Mouse (Mus musculus): ENCODE results near the gene Hoxb5. TPM values are rescaled to one million over a fixed set of nuclear protein-coding genes. Genes with fewer than 3 reads are reported as not detected.

Hoxb5 gene
- total RNA-seq, 2 experiments from 2014 or later = 0.09 to 0.14 TPM

GRCm38 (mm10) chr11:96334998-96335397, 31.9 kb downstream of the Hoxb5 start:
- no peak for DNase-seq (ENCODE audit: low spot score)

GRCm38 (mm10) chr11:96336597-96336996, 33.5 kb downstream of the Hoxb5 start:
- no peak for DNase-seq (ENCODE audit: low spot score)

DNA sequence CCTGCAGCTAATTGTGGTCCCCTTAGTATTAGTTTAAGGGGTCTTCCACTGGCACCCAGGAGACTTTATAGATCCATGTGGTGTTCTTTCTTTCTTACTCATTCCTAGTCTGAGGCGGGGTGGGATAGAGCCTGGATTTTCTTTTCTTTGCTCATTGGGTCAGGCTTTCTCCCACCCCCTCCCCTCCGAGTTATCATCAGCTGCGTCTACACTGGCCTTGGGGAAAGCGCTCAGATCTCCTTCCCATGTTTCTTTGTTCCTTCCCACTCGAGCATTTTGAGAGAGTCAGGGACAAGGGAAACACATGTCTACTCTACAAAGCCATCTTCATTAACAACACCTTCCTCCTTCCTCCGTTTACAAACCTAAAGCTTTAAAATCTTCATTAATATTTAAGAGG, 33.9 kb downstream of the Hoxb5 start:
- no peak for DNase-seq (ENCODE audit: low spot score)

DNA sequence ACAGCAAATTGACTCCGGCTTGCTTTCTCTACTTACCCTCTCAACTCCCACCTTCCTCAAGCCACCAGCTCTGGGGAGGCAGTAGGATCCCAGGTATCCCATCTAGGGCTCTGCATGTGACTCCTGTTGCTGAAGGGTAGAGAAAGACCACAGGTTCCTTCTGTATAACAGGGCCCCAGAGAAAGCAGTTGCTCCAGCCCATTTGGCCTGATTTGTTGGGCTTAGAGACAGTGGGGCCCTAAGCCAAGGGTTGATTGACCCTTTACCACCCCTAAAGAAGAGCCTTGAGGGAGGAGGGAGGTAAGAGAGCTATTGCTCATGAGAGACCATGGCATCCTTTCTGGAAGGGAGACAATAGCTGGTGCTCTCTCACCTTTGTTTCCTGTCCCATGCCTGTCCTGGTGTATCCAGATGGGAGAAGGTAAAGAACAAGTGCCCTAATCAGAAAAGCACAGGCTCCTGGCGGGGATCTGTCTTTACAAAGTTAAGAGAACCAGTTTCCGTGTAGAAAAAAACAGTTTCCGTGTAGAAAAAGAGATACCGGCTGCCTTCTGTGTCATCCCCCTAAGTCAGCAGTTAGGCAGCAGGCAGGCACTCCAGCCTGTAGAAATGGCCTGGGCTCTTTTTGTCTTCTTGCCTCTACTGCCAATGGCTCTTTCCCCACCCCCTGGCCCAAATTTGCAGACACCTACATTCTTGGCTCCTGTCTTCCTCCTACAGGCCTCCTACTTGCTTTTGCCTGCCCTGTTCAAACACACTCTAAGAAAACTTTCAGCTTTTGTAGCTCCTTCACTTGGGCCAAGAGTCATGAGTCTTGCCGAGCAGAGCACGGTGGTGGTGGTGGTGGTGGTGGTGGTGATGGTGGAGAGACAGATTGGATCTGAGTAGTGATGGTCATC, 36.1 kb downstream of the Hoxb5 start:
- DNase-seq (ENCODE audit: low spot score) = no peak

- DNase-seq (ENCODE audit: low spot score) = no peak
Observed at GRCm38 (mm10) chr11:96340698-96341365, 37.7 kb downstream of the Hoxb5 start.

- no peak for DNase-seq (ENCODE audit: low spot score)
Observed at GRCm38 (mm10) chr11:96341701-96342575, 38.8 kb downstream of the Hoxb5 start.

DNA sequence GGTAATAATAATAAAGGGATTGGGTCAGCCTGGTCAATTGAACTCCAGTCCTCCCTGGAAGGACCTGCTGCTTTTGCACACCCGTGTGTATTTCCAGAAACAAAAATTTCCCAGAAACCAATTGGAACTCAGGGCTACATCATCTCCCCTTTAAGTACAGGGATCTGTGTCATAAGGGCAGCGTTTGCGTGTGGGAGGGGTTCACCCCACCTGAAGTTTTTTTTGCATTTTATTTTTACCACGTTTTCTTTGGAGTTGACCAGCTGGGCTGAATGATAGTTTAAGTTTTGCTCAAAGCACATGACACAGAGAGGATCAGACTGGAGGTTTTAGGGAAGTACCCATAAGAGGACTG, 39.4 kb downstream of the Hoxb5 start:
- DNase-seq (ENCODE audit: low spot score) = no peak

DNA sequence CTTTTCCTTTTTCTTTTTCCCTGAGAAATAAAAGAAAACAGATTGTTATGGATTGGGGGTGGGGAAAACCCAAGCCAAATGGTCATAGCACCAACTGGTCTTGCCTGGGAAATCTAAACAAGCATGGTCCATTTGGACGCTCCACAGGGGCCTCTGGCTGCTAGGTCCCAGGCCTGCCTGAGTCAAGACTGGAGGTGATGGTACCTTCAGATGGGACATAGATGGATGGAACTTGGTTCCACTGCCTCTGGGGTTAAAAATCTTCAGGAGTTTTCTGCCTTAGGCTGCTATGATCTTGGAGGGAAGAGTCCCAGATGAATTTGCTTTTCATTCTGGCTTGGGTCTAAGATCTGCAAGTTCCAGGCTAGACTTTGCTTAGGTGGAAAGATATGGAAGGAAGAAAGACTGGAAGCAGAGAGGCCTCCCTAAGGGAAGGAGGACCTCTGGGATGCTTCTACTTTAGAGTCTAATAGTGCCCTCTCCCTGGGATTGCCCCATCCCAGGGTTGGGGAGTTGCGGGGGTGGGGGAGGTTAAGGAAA, 40.1 kb downstream of the Hoxb5 start:
- no peak for DNase-seq (ENCODE audit: low spot score)

DNA sequence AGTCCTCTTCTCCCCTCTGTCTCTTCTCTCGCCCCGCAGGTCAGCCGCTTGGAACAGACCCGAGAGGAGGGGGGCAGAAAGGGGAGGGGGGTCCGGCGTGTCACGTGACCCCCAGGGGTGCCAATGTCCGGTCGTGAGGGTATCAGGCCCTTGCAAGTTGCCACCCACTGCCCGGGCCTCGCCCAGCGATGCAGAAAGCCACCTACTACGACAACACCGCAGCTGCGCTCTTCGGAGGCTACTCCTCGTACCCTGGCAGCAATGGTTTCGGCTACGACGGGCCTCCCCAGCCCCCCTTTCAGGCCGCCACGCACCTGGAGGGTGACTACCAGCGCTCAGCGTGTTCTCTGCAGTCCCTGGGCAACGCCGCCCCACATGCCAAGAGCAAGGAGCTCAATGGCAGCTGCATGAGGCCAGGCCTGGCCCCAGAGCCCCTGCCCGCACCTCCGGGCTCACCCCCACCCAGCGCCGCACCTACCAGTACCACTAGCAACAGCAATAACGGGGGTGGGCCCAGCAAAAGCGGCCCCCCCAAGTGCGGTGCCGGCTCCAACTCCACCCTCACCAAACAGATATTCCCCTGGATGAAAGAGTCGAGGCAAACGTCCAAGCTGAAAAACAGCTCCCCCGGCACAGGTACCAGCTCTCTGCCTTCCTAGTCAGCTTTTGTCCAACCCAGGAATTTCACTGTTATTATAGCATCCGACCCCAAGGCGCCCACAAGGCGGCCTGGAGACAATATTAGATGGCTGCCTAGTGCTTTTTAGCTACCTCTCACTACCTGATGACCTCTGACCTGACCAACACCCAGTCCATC, 41.1 kb downstream of the Hoxb5 start:
- DNase-seq (ENCODE audit: low spot score) = no peak

DNA sequence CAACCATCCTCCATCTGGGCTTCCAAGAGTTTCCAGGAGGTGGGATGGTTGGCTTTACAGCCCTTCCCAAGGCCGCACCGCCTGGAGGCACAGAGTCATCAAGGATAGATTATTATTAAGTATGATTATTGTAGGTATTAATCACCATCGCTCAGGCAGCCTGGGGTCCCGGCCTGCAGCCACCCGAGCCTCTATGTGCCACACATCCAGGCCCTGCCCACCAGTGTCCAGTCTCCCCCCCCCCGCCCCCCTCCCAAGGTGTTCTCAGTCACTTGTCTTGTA, 41.7 kb downstream of the Hoxb5 start:
- no peak for DNase-seq (ENCODE audit: low spot score)

DNA sequence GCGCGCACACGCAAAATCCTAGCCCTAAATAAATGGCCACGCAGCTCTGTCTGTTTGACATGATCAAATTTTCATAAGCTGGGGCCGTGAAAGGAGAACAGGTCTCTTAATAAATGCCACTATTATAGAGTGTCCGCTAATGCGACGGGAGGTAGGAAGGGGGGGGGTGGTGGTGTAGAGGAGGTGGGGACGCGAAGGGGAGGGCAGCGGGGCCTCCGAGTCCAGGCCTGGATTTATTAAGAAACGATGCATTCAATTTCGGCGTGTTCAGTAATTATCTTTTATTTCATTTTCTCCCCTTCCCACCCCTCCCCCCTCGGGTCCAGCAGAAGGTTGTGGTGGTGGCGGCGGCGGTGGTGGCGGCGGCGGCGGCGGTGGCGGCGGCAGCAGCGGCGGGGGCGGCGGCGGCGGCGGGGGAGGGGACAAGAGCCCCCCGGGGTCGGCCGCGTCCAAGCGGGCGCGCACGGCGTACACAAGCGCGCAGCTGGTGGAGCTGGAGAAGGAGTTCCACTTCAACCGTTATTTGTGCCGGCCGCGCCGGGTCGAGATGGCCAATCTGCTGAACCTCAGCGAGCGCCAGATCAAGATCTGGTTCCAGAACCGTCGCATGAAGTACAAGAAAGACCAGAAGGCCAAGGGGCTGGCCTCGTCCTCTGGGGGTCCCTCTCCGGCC, 42.2 kb downstream of the Hoxb5 start:
- no peak for DNase-seq (ENCODE audit: low spot score)

GRCm38 (mm10) chr11:96345893-96346806, 43.0 kb downstream of the Hoxb5 start:
- DNase-seq (ENCODE audit: low spot score) = no peak

DNA sequence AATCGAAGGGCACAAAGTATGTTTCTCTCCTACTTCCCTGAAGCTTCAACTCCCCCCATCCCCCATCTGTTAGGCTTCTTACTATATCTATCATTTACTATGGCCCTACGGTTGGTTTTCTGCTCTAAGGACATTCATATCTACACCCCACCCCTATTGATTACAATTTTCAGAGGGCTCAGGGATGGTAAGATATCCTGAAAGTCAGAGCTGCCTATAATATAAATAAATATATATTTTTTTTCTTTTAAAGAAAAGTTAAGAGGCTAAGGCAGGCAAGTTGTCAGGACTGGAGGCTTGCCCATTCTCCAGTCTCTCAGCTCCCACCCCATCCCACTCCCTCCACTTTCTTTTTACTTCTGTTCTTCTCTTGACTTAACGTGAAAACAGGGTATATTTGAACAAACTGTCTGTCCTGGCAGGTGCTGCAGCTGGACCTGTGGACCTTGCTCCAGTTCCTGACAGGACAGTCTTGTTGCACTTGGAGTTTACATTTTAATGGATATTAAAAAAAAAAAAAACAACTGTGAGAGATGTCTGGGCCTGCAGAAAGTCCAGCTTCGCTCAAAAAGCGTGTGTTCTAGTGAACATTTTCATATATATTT, 43.9 kb downstream of the Hoxb5 start:
- no peak for DNase-seq (ENCODE audit: low spot score)

DNA sequence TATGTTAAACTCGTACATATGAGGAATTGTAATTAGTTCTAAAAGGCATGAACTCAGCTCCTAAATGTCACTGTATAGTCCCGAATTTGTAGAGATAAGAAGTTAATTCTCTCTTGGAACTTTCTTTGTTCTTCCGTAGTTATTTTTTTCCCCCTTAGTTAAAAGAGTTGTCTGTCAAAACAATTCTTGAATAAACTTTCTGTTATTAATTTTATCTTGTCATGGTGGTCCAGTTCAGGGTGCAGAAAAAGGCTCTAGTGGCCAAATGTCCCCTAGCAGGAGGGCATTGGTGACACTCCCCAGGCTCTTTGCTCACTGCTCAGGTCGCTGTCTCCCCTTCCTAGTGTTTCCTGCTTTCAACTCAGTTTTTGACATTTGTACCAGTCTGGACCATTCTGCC, 44.6 kb downstream of the Hoxb5 start:
- DNase-seq (ENCODE audit: low spot score) = no peak

DNA sequence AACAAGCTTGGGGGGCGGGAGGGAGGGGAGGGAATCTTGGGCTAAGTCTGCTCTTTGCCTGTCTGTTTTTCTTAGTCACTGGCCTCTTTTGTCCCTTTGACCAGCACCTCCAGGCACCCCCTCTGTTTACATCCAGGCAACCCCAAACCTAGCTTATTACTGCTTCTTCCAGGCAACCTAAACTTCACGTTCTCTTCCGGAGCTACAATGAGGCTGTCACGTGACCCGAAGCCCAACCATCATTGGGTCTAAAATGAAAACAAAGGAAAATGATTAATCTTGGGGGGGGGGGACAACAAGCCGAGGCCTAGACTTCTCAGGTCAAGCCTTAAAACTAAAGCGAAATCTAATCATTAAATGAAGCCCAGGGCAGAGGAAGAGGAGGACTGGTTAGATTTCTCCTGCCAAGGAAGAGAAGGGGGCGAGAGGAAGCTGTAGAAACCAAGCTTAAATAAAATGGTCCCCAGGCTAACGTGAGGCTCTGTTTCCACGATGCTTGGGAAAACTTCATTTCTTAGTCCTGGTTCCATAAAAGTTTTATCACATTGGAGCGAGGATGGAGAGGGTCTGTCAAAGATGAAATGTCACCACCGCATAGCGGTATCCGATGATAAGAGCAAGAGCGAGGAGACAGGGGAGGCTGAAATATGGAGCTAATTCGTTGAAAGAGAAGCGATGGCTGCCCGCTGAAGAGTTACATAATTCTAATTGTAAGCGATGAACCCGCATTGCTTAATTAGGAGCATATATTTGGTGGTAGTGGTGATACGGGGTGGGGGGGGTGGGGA, 45.2 kb downstream of the Hoxb5 start:
- DNase-seq (ENCODE audit: low spot score) = no peak

DNA sequence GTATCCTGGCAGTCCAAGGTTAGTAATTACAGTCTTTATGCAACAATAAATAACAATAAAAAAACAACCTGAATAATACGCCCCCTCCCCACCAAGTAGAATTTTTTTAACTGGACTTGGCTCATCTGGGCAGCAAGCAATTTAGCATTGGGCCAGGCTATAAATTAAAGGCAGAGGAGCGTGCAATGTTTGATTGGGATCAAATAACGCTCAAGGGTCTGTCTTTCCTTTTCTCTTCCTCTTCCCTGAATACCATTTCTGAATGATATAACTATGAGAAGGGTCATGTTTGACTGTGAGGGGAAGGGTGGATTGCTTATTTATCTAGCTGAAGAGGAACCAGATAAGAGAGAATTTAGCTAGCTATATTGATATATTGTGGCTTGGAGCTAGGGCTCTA, 45.9 kb downstream of the Hoxb5 start:
- no peak for DNase-seq (ENCODE audit: low spot score)

DNA sequence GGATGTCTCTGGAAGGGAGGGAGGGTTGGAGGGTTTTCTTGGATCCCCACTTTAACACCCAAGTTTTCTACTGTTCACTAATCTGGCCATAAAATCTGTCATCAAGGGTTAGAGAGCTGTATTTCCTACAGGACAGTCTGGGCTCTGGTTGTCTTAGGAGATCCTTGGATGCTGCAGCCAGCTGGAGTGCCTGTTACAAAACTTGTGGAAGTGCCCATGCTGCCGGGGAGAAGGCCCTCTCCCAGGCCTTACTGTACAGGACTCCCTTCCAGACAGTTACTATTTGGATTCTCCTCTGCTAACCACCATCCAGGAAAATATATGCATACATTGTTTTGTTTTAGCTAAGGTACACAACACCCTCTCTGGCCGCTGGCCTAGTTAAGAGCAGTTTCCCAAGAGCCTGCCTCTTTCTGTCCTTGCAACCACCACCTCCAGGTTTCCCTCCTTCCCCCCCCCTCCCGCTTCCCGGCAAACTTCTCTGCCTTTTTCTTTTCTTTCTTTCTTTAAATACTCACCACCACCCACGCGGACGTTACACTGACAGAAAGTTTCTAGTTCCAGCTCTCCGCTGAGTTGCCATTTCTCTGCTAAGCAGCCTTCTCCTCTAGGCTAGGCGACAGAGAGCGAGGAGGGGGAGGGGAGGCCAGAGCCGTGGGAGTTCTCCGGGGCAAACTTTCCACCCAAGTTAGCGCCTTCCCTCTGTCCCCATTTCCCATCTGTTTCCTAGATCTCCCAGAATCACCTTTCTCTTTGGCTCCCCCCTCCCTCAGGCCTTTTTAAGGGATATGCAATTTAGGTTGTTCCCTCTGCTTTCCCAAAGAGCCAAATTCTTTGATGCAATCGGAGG, 46.6 kb downstream of the Hoxb5 start:
- no peak for DNase-seq (ENCODE audit: low spot score)

DNA sequence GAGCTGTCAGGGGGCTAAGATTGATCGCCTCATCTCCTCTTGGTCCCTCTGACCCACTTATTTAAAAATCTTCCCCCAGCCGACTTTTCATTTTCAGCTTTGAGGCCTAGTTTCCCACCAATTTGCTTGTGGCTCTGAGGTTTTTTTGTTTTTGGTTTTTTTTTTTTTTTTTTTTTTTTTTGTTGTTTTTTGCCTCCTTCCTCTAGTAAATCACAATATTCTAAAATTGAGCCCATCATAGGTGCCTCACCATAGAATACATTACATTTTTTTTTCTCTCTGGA, 47.1 kb downstream of the Hoxb5 start, which contains the start of gene Hoxb2:
Hoxb2 (plus strand) TSS at position 185 of the 284 bp plus-strand sequence.
- DNase-seq (ENCODE audit: low spot score) = no peak
